Mouse (Mus musculus): ENCODE data around the gene Ypel3. TPM values are rescaled to one million over a fixed set of nuclear protein-coding genes. Genes with fewer than 3 reads are reported as not detected.
A peak's percentile ranks its signal among the peaks of the same experiment; 100 is the strongest.

The Ypel3 gene
- polyA plus RNA-seq, 1 experiment = 636 TPM

DNA sequence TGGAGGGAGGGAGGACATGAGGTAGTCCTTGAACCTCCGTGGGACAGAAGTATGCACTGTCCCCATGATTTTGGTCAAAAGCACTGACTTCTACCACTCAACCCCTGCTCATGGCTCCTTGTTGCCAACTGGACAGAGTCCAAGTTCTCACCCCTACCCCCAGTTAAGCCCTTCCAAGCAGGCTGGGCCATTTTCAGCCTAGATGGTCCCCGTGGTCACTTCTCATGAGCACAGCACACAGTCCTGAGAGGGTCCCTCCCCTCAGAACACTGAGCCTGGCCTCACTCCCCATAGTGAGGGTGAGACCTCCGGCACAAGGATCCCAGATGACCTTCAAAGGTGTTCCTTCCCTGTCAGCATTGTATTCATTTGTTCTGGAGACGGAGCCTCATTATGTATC, 12.4 kb downstream of the Ypel3 start:
- 73% methylated on average over 4 of the region's 4 CpGs for WGBS
- no peak overlapping the region for H3K4me3 ChIP-seq (replicated peaks; ENCODE audit: insufficient read depth, low read depth, low read length)
- DNase-seq = no peak
- H3K27me3 ChIP-seq (ENCODE audit: control insufficient read depth, insufficient read depth, low read length) = no peaks in the 10 kb centered on the region
- no peak for TF ChIP-seq POLR2A (IDR thresholded peaks at IDR 0.05; ENCODE audit: borderline replicate concordance, insufficient read depth, low read length)
- no peak for TF ChIP-seq CTCF (IDR thresholded peaks at IDR 0.05; ENCODE audit: borderline replicate concordance, insufficient read depth, low read depth, low read length)
- H3K27ac ChIP-seq (ENCODE audit: insufficient read depth, low read length) = no peak overlapping the region
- H3K4me1 ChIP-seq (ENCODE audit: control insufficient read depth, insufficient read depth, low read length) = no peaks in the 10 kb centered on the region

DNA sequence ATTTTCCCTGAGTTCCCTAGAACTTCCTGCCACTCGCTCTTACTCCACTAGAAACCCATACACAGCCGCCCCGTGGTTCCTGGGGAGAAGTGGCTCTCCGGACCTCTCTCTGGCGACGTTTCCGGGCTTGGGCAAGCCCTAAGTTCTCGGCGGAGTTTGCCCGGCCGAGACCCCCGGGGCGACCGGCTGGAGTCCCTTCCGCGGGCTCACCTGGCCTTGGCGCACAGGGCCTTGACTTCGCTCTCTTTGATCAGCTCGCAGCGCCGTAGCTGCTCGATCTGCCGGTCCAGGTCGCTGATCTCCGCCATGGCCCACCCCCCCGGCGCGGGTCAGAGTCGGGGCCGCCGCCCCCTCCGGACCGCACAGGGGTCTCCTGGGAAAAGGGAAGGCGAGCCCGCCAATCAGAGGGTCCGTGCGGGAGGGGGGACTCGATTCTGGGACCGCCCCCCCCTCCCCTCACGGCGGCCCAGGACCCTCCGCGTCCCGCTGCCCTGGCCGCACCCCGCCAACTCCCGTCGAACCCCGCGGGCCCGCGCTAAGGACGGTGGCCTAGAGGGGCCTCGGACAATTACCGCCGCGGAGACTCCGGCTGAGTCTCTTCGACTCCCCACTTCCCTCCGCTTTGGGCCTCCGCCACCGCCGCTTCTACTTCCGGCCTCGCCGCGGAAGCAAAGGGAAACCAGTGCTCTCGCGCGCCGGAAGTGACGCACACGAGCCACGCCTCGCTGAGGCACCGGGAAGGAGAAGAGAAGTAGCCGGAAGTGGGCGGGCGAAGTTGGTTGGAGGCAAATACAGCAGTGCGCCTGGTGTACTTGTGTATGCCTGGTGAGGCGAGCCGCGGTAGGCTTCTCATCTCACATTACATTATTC, 15.3 kb downstream of the Ypel3 start, which contains the start of gene Ppp4c:
Ppp4c (minus strand) TSS at position 646 of the 870 bp plus-strand sequence.
- Histone ChIP-seq H3K27ac (ENCODE audit: insufficient read depth, low read length) (no peak within 1 kb of the TSS; the same call in 1 of the 2 replicates), H3K4me1 (ENCODE audit: control insufficient read depth, insufficient read depth, low read length) (peaks cover 12% of the 10 kb centered on the region), H3K4me3 (replicated peaks; ENCODE audit: insufficient read depth, low read depth, low read length) (peak within 1 kb of the TSS; percentile 68), H3K27me3 (ENCODE audit: control insufficient read depth, insufficient read depth, low read length) (no peaks in the 10 kb centered on the region)
- peak; percentile 95 to 97 for DNase-seq
- WGBS = under 1% methylated on average over 73 of the region's 83 CpGs
- peak; percentile 66; the same call in 1 of the 2 replicates for TF ChIP-seq POLR2A (IDR thresholded peaks at IDR 0.05; ENCODE audit: borderline replicate concordance, insufficient read depth, low read length)
- no peak for TF ChIP-seq CTCF (IDR thresholded peaks at IDR 0.05; ENCODE audit: borderline replicate concordance, insufficient read depth, low read depth, low read length)

DNA sequence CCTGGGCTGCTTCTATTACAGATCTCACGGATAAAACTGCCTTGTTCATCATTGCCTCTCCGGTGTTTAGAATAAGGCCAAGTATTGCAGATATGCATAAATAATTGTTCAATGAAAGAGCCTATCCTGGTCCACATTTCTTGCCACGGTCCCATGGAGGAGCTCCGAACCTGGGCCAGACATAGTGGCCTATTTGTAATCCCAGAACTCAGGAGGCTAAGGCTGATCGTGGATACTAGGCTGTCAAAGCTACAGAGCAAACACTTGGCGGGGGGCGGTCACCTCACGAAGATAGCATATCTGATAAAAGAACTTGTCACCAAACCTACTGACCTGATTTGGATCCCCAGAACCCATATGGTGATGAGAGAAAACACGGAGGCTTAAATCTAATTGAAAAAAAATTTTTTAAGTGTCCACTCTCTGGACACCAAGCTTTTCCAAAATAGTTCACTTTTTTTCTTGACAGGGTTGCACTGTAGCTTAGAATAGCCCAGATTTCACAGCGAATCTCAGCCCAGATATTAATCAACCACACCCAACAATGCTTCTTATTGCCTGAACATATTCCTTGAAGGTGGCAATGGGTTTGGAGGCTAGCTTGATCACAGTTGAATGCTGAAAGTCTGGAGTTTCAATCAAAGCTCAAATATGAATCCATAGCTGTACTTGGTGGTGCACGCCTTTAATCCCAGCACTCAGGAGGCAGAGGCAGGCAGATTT, 16.1 kb downstream of the Ypel3 start:
- DNase-seq = no peak
- Histone ChIP-seq H3K4me3 (replicated peaks; ENCODE audit: insufficient read depth, low read depth, low read length) (peak overlapping the region; percentile 68), H3K27me3 (ENCODE audit: control insufficient read depth, insufficient read depth, low read length) (no peaks in the 10 kb centered on the region), H3K4me1 (ENCODE audit: control insufficient read depth, insufficient read depth, low read length) (peaks cover 12% of the 10 kb centered on the region), H3K27ac (ENCODE audit: insufficient read depth, low read length) (no peak overlapping the region; the same call in 1 of the 2 replicates)
- no peak for TF ChIP-seq CTCF (IDR thresholded peaks at IDR 0.05; ENCODE audit: borderline replicate concordance, insufficient read depth, low read depth, low read length)
- TF ChIP-seq POLR2A (IDR thresholded peaks at IDR 0.05; ENCODE audit: borderline replicate concordance, insufficient read depth, low read length) = no peak
- 25% methylated on average over 11 of the region's 11 CpGs for WGBS

DNA sequence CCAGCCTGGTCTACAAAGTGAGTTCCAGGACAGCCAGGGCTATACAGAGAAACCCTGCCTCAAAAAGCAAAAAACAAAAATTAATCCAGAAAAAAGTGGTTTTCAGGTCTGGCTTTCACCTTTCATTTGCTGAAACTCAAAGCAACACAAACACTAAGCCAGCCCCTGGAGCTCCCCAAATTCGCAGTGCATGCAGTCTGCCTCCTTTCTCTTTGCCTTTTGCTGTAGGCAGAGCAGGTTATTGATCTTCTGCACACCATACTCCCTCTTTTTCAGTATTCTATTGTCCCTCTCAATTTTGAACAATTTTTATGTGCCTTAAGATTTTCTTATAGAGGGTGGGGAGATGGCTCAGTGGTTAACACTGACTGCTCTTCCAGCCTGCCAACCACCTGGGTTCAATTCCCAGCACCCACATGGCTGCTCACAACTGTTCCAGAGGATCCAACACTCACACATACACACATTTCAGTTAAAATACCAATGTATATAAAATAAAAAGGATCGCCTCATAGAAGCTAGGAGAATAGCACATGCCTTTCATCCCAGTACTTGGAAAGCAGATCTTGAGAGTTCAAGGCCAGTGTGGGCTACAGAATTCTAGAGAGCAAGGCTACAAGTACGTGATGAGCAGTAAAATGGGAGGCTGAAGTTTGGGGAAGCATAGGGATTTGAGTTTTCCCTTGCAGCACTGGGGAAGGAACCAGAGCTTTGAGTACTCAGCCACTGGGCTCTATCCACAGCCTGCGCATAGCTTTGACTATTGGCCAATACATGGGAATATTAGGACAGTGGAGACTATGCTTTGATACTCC, 16.9 kb downstream of the Ypel3 start:
- WGBS = 70% methylated on average over 4 of the region's 4 CpGs
- Histone ChIP-seq H3K4me3 (replicated peaks; ENCODE audit: insufficient read depth, low read depth, low read length) (no peak overlapping the region), H3K27me3 (ENCODE audit: control insufficient read depth, insufficient read depth, low read length) (no peaks in the 10 kb centered on the region), H3K27ac (ENCODE audit: insufficient read depth, low read length) (no peak overlapping the region), H3K4me1 (ENCODE audit: control insufficient read depth, insufficient read depth, low read length) (peaks cover 12% of the 10 kb centered on the region)
- no peak for DNase-seq
- TF ChIP-seq POLR2A (IDR thresholded peaks at IDR 0.05; ENCODE audit: borderline replicate concordance, insufficient read depth, low read length) (peak; percentile 10; the same call in 1 of the 2 replicates), CTCF (IDR thresholded peaks at IDR 0.05; ENCODE audit: borderline replicate concordance, insufficient read depth, low read depth, low read length) (no peak)

DNA sequence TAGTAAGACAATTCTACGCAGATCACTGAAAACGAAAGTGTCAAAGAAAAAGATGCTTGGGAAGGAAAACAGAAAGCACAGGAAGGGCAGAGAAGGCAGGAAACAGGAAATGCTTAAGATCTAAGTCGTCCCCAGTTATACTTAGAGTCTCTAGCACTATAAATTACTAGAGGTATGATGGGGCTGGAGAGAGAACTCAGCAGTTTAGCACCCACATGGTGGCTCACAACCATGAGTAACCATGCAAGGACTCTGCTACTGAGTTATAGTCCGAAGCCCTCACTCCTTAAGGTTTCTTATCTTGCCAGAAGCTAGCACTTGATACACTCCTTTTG, 17.5 kb downstream of the Ypel3 start:
- no peak for DNase-seq
- H3K27ac ChIP-seq (ENCODE audit: insufficient read depth, low read length) = no peak overlapping the region
- WGBS = 78% methylated on average over 4 of the region's 4 CpGs
- no peak overlapping the region for H3K4me3 ChIP-seq (replicated peaks; ENCODE audit: insufficient read depth, low read depth, low read length)
- TF ChIP-seq POLR2A (IDR thresholded peaks at IDR 0.05; ENCODE audit: borderline replicate concordance, insufficient read depth, low read length) = no peak
- no peak for TF ChIP-seq CTCF (IDR thresholded peaks at IDR 0.05; ENCODE audit: borderline replicate concordance, insufficient read depth, low read depth, low read length)
- no peaks in the 10 kb centered on the region for H3K27me3 ChIP-seq (ENCODE audit: control insufficient read depth, insufficient read depth, low read length)
- H3K4me1 ChIP-seq (ENCODE audit: control insufficient read depth, insufficient read depth, low read length) = peaks cover 12% of the 10 kb centered on the region

DNA sequence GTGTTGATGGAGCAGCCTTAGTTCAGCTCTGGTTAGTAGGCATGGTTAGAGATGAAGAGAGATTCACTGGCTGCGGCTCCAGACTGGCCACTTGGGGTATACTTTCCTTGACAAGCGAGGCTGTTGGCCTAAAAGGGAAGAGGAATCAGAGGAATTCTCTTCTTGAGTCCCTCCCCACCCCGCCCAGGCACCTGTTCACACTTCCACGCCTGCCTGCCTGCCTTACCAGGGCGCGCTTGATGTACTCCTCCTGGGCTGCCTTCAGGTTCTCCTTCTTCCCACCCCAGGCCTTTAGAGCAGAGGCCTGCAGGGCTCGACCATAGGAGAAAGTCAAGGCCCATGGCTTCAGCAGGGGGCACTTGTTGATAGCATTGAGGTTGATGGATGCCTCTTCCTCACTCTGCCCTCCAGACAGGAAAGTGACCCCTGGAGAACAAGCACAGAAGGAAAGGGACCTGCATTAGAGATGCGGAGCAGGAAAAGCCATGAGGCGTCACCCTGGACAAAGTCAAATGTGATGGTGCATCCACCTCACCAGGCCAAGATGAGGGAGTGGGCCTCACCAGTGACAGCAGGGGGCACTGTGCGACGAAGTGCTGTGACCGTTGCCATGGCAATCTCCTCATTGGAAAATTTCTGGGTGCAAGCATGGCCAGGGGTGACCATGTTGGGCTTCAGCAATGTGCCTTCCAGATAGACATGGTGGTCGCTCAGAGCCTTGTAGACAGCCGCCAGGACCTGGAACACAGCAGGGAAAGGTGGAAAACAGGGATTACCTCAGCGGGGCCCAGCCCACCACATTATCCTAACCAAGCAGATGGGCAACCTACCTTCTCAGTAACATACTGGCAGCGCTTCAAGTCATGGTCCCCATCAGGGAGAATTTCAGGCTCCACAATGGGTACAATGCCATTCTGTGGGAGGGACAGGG, 18.9 kb downstream of the Ypel3 start:
- no peak overlapping the region for H3K27ac ChIP-seq (ENCODE audit: insufficient read depth, low read length)
- TF ChIP-seq CTCF (IDR thresholded peaks at IDR 0.05; ENCODE audit: borderline replicate concordance, insufficient read depth, low read depth, low read length) = no peak
- no peak for TF ChIP-seq POLR2A (IDR thresholded peaks at IDR 0.05; ENCODE audit: borderline replicate concordance, insufficient read depth, low read length)
- no peak overlapping the region for H3K4me3 ChIP-seq (replicated peaks; ENCODE audit: insufficient read depth, low read depth, low read length)
- DNase-seq = peak in 1 of 2 experiments; percentile 29
- no peaks in the 10 kb centered on the region for H3K27me3 ChIP-seq (ENCODE audit: control insufficient read depth, insufficient read depth, low read length)
- H3K4me1 ChIP-seq (ENCODE audit: control insufficient read depth, insufficient read depth, low read length) = peaks cover 16% of the 10 kb centered on the region
- WGBS = 48% methylated on average over 16 of the region's 16 CpGs

Measured in cerebellum, adult 2 months (tissue).